ENCODE assay signal across 9 mouse cellular contexts in genomic region chr12:116648584-116649206, GRCm38 (mm10).
DNase-seq lines count a peak whose midpoint lies in the region; ATAC-seq and TF ChIP-seq lines count a peak whose summit lies in the region.
"Had no signal": no experiment of that assay in that cellular context is flagged by ENCODE, and none has a peak within 500 bp of the region (broad histone marks: within the 10 kb centered on the region; RNA-seq: fewer than 3 reads in every experiment).

No protein-coding gene starts in this region.

- no peak for TF ChIP-seq EP300 in stomach, postnatal 0 days (optimal IDR thresholded peaks at IDR 0.05)

- no peak overlapping the region for H3K4me2 ChIP-seq in kidney, embryonic 15.5 days
- H3K4me2 ChIP-seq in forebrain, embryonic 15.5 days (replicated peaks): no peak overlapping the region
- H3K4me2 ChIP-seq in stomach, postnatal 0 days (replicated peaks; ENCODE audit: low read depth): no peak overlapping the region
- H3K4me2 ChIP-seq: liver, embryonic 13.5 days had no signal

- ATAC-seq in kidney, embryonic 15.5 days (replicated peaks; ENCODE audit: low FRiP score): no peak; the same call in 1 of the 2 replicates
- ATAC-seq in forebrain, embryonic 15.5 days (replicated peaks): peak; percentile 77
- ATAC-seq in megakaryocyte progenitor cell, adult 5-6 weeks (replicated peaks; ENCODE audit: poor library complexity): 0 out of 2 replicates have a peak, but pooled peaks have one; percentile 29
- ATAC-seq in stomach, postnatal 0 days (ENCODE audit: low FRiP score, low TSS enrichment): peak; percentile 22; the same call in 1 of the 2 replicates

- no peak overlapping the region for H3K27ac ChIP-seq in kidney, adult 2 months (ENCODE audit: insufficient read depth, low read depth, low read length)
- no peak overlapping the region for H3K27ac ChIP-seq in kidney, embryonic 15.5 days
- peak overlapping the region; percentile 24 for H3K27ac ChIP-seq in forebrain, embryonic 15.5 days (replicated peaks)
- H3K27ac ChIP-seq in stomach, postnatal 0 days (replicated peaks): no peak overlapping the region
- H3K27ac ChIP-seq: liver, embryonic 13.5 days had no signal

- peak; percentile 38 for DNase-seq in kidney, adult 2 months
- DNase-seq in adrenal gland, postnatal 25 days: peak; percentile 66
- peak; percentile 47 to 69 for DNase-seq in layer of hippocampus, adult 8-10 months (ENCODE audit: low spot score in 2 of 2)
- DNase-seq in stomach, postnatal 0 days (ENCODE audit: low spot score): peak; percentile 46
- no peak for DNase-seq in ovary, postnatal 14 days (ENCODE audit: low spot score)
- DNase-seq: liver, embryonic 13.5 days had no signal

- 64% methylated on average over 4 of the region's 4 CpGs for WGBS in kidney, adult 2 months
- 63% methylated on average over 4 of the region's 4 CpGs for WGBS in kidney, embryonic 15.5 days
- 70% methylated on average over 4 of the region's 4 CpGs for WGBS in forebrain, embryonic 15.5 days
- 65% methylated on average over 4 of the region's 4 CpGs for WGBS in stomach, postnatal 0 days

- no peaks in the 10 kb centered on the region for H3K36me3 ChIP-seq in kidney, adult 2 months (ENCODE audit: control insufficient read depth, insufficient read depth, low read length)
- H3K36me3 ChIP-seq in kidney, embryonic 15.5 days: no peaks in the 10 kb centered on the region
- no peaks in the 10 kb centered on the region for H3K36me3 ChIP-seq in forebrain, embryonic 15.5 days
- no peaks in the 10 kb centered on the region for H3K36me3 ChIP-seq in stomach, postnatal 0 days (ENCODE audit: control insufficient read depth, insufficient read depth, low read length)
- H3K36me3 ChIP-seq: liver, embryonic 13.5 days had no signal

- no peaks in the 10 kb centered on the region for H3K27me3 ChIP-seq in kidney, adult 2 months (replicated peaks; ENCODE audit: control insufficient read depth, insufficient read depth, low read length)
- H3K27me3 ChIP-seq in kidney, embryonic 15.5 days: no peaks in the 10 kb centered on the region
- no peaks in the 10 kb centered on the region for H3K27me3 ChIP-seq in forebrain, embryonic 15.5 days
- H3K27me3 ChIP-seq in stomach, postnatal 0 days (ENCODE audit: control insufficient read depth, insufficient read depth, low read length): no peaks in the 10 kb centered on the region
- H3K27me3 ChIP-seq: liver, embryonic 13.5 days had no signal

- H3K4me1 ChIP-seq in kidney, adult 2 months (ENCODE audit: control insufficient read depth, insufficient read depth, low read length): no peaks in the 10 kb centered on the region
- H3K4me1 ChIP-seq in kidney, embryonic 15.5 days: no peaks in the 10 kb centered on the region
- H3K4me1 ChIP-seq in forebrain, embryonic 15.5 days: 0 out of 2 replicates have a peak, but pooled peaks cover 3% of the 10 kb centered on the region
- no peaks in the 10 kb centered on the region for H3K4me1 ChIP-seq in stomach, postnatal 0 days (replicated peaks; ENCODE audit: control insufficient read depth, insufficient read depth)
- H3K4me1 ChIP-seq: liver, embryonic 13.5 days had no signal

- peak; percentile 43 for TF ChIP-seq CTCF in kidney, adult 2 months (conservative IDR thresholded peaks at IDR 0.05; ENCODE audit: insufficient read depth, insufficient read length, low read depth, low read length)
- peak; percentile 72 for TF ChIP-seq CTCF in stomach, postnatal 0 days (IDR thresholded peaks at IDR 0.05; ENCODE audit: low read depth)

- H3K4me3 ChIP-seq in kidney, adult 2 months (ENCODE audit: insufficient read depth, low read depth, low read length): no peak overlapping the region
- H3K4me3 ChIP-seq in kidney, embryonic 15.5 days (replicated peaks): no peak overlapping the region
- H3K4me3 ChIP-seq in forebrain, embryonic 15.5 days: no peak overlapping the region
- no peak overlapping the region for H3K4me3 ChIP-seq in stomach, postnatal 0 days (ENCODE audit: low read depth, low read length)
- H3K4me3 ChIP-seq: liver, embryonic 13.5 days had no signal

- no peaks in the 10 kb centered on the region for H3K9me3 ChIP-seq in kidney, embryonic 15.5 days (replicated peaks)
- no peaks in the 10 kb centered on the region for H3K9me3 ChIP-seq in forebrain, embryonic 15.5 days
- no peaks in the 10 kb centered on the region for H3K9me3 ChIP-seq in stomach, postnatal 0 days (ENCODE audit: control insufficient read depth, low read length)
- H3K9me3 ChIP-seq: liver, embryonic 13.5 days had no signal

- H3K9ac ChIP-seq in kidney, embryonic 15.5 days: no peak overlapping the region
- no peak overlapping the region for H3K9ac ChIP-seq in forebrain, embryonic 15.5 days (replicated peaks)
- H3K9ac ChIP-seq in stomach, postnatal 0 days (ENCODE audit: low read length): no peak overlapping the region
- H3K9ac ChIP-seq: liver, embryonic 13.5 days had no signal

- TF ChIP-seq POLR2A in kidney, adult 2 months (IDR thresholded peaks at IDR 0.05; ENCODE audit: low read depth, low read length): no peak
